Mouse (Mus musculus) kidney, adult 8-10 months (tissue): Measurements from ENCODE around the gene Ecm2.

Experiments used
- DNase-seq, 2 experiments: peaks; one replicate each; pipeline ENCODE4 v3.0.0; 2022

Gene Ecm2

GRCm38 (mm10) chr13:49518761-49519160 is 14.2 kb downstream of the Ecm2 start:
- DNase-seq: no peak

- no peak for DNase-seq
These were observed 21.6 kb downstream of the Ecm2 start for GRCm38 (mm10) chr13:49526235-49526634.

GRCm38 (mm10) chr13:49530636-49531035 is 26.0 kb downstream of the Ecm2 start:
- DNase-seq: no peak

- no peak for DNase-seq
These were observed 32.3 kb downstream of the Ecm2 start for GRCm38 (mm10) chr13:49536946-49537345.

GRCm38 (mm10) chr13:49538693-49539092 is 34.1 kb downstream of the Ecm2 start:
- DNase-seq: no peak

GRCm38 (mm10) chr13:49544279-49544678 is 39.7 kb downstream of the Ecm2 start, which contains the start of gene Aspn:
Gene Aspn (plus strand): TSS chr13:49544443.
- DNase-seq: no peak

- no peak for DNase-seq
These were observed 41.0 kb downstream of the Ecm2 start for GRCm38 (mm10) chr13:49545646-49546045.

GRCm38 (mm10) chr13:49546517-49546916 is 41.9 kb downstream of the Ecm2 start:
- DNase-seq: peak in 1 of 2 experiments; percentile 22

GRCm38 (mm10) chr13:49547563-49548150 is 43.0 kb downstream of the Ecm2 start:
- no peak for DNase-seq

- DNase-seq: no peak
These were observed 45.0 kb downstream of the Ecm2 start for GRCm38 (mm10) chr13:49549616-49550015.

GRCm38 (mm10) chr13:49554519-49554918 is 49.9 kb downstream of the Ecm2 start:
- DNase-seq: no peak

GRCm38 (mm10) chr13:49556203-49556602 is 51.6 kb downstream of the Ecm2 start:
- no peak for DNase-seq

GRCm38 (mm10) chr13:49556924-49557323 is 52.3 kb downstream of the Ecm2 start:
- DNase-seq: no peak

GRCm38 (mm10) chr13:49559185-49559584 is 54.6 kb downstream of the Ecm2 start:
- peak; percentile 31 to 63 for DNase-seq

- no peak for DNase-seq
These were observed 56.3 kb downstream of the Ecm2 start for GRCm38 (mm10) chr13:49560886-49561285.

- DNase-seq: no peak
These were observed 59.7 kb downstream of the Ecm2 start for GRCm38 (mm10) chr13:49564347-49564746.

- peak in 1 of 2 experiments; percentile 12 for DNase-seq
These were observed 65.8 kb downstream of the Ecm2 start for GRCm38 (mm10) chr13:49570371-49570770.

- DNase-seq: no peak
These were observed 66.8 kb downstream of the Ecm2 start for GRCm38 (mm10) chr13:49571418-49571817.

GRCm38 (mm10) chr13:49581541-49582530 is 77.2 kb downstream of the Ecm2 start, which contains the start of gene Omd:
Gene Omd (plus strand): TSS chr13:49582462.
- peak; percentile 36 to 49 for DNase-seq
